Mouse (Mus musculus) common myeloid progenitor, adult 5-6 weeks (primary cell): ENCODE data around the gene Wnt9a. TPM values are rescaled to one million over a fixed set of nuclear protein-coding genes. Genes with fewer than 3 reads are reported as not detected.

Source experiments
- ATAC-seq: replicated peaks from 2 replicates; pipeline ENCODE4 v1.8.0; 2016; ENCODE audit warnings: low read depth, mild to moderate bottlenecking, moderate TSS enrichment, inconsistent platforms; ENCODE audit not compliant: poor library complexity, severe bottlenecking
- total RNA-seq: library from RNA; stranded (forward); fragments of 200-1000, 187-1606 nt; gene quantifications from 2 replicates; pipeline ENCODE4 v1.2.3, GENCODE M21; 2017

Gene Wnt9a
- total RNA-seq, 1 experiment from 2014 or later: not detected

GRCm38 (mm10) chr11:59379547-59379946 lies 72.8 kb downstream of the Wnt9a start:
- ATAC-seq: no peak

Other genes with a start within 250 kb of the Wnt9a start
- 0.19 TPM in 1 of 2 replicates, not detected in the other for gene Obscn, start 170.5 kb upstream of the Wnt9a start, total RNA-seq
- gene Iba57, start 143.2 kb upstream of the Wnt9a start, total RNA-seq: 3.3 and 6.1 TPM in 2 replicates
- not detected in 2 replicates for gene Gjc2, start 123.7 kb upstream of the Wnt9a start, total RNA-seq
- gene Guk1, start 114.7 kb upstream of the Wnt9a start, total RNA-seq: 26.8 and 36.6 TPM in 2 replicates
- 49.7 and 68.8 TPM in 2 replicates for gene Mrpl55, start 104.4 kb upstream of the Wnt9a start, total RNA-seq
- 16.6 and 18.6 TPM in 2 replicates for gene 2310033P09Rik, start 98.6 kb upstream of the Wnt9a start, total RNA-seq
- gene Arf1, start 78.7 kb upstream of the Wnt9a start, total RNA-seq: 300 and 320 TPM in 2 replicates
- gene Wnt3a, start 16.2 kb upstream of the Wnt9a start, total RNA-seq: not detected in 2 replicates
- not detected in 2 replicates for gene Prss38, start 68.7 kb downstream of the Wnt9a start, total RNA-seq
- gene Jmjd4, start 143.1 kb downstream of the Wnt9a start, total RNA-seq: 4.4 and 8.4 TPM in 2 replicates
- gene Snap47, start 144.3 kb downstream of the Wnt9a start, total RNA-seq: 8.2 and 8.5 TPM in 2 replicates
- gene Zfp867, start 165.5 kb downstream of the Wnt9a start, total RNA-seq: 2.5 and 3.0 TPM in 2 replicates
- 14.9 and 23.1 TPM in 2 replicates for gene Zkscan17, start 219.8 kb downstream of the Wnt9a start, total RNA-seq
- gene Nlrp3, start 234.6 kb downstream of the Wnt9a start, total RNA-seq: 2.8 and 7.3 TPM in 2 replicates